In genomic region chr13:93300581-93300980, GRCm38 (mm10) we compare ENCODE assay signal across 1 mouse cellular context.
A peak's percentile ranks its signal among the peaks of the same experiment; 100 is the strongest.
TF ChIP-seq lines count a peak whose summit lies in the region.

No protein-coding gene starts in this region.

TF ChIP-seq in MEL, 35 proteins besides CTCF, POLR2A, EP300 and RAD21 (continued from another document):
- no peak for TF ChIP-seq E2F4 (IDR thresholded peaks at IDR 0.05; ENCODE audit: borderline replicate concordance, low read depth, low read length)
- TF ChIP-seq ETS1 (IDR thresholded peaks at IDR 0.05; ENCODE audit: low read depth, low read length): peak; percentile 38; the same call in 1 of the 2 replicates
- no peak for TF ChIP-seq POLR2AphosphoS2 (IDR thresholded peaks at IDR 0.05; ENCODE audit: low read length)
- 0 out of 2 replicates have a peak, but pooled peaks have one; percentile 23 for TF ChIP-seq MXI1 (IDR thresholded peaks at IDR 0.05; ENCODE audit: low read depth, low read length)
- TF ChIP-seq MYC (IDR thresholded peaks at IDR 0.05; ENCODE audit: low read depth, low read length): peak; percentile 60; the same call in 1 of the 2 replicates
- no peak for TF ChIP-seq BHLHE40 (IDR thresholded peaks at IDR 0.05; ENCODE audit: borderline replicate concordance, low read depth, low read length)
- no peak for TF ChIP-seq TAL1 (IDR thresholded peaks at IDR 0.05; ENCODE audit: low read length)
- no peak for TF ChIP-seq KAT2A (conservative IDR thresholded peaks at IDR 0.05; ENCODE audit: low read depth, low read length)
- TF ChIP-seq MAFK (IDR thresholded peaks at IDR 0.05; ENCODE audit: borderline replicate concordance, low read depth, low read length): no peak
- no peak for TF ChIP-seq MAZ (IDR thresholded peaks at IDR 0.05; ENCODE audit: low read depth, low read length)
- 0 out of 2 replicates have a peak, but pooled peaks have one; percentile 10 for TF ChIP-seq TBP (IDR thresholded peaks at IDR 0.05; ENCODE audit: low read depth, low read length)
- peak; percentile 71; the same call in 1 of the 2 replicates for TF ChIP-seq RCOR1 (IDR thresholded peaks at IDR 0.05; ENCODE audit: low read depth, low read length)
- TF ChIP-seq NRF1 (IDR thresholded peaks at IDR 0.05; ENCODE audit: insufficient read depth, low read depth, low read length, poor library complexity, severe bottlenecking): no peak
- no peak for TF ChIP-seq CHD1 (IDR thresholded peaks at IDR 0.05; ENCODE audit: low read depth, low read length)
